Mouse (Mus musculus) embryonic facial prominence, embryonic 12.5 days (tissue): ENCODE measurements around the gene Stk10. TPM values are rescaled to one million over a fixed set of nuclear protein-coding genes. Genes with fewer than 3 reads are reported as not detected.
A peak's percentile ranks its signal among the peaks of the same experiment; 100 is the strongest.

Experiments used
- ATAC-seq: fragments of 200-750 bp; cut with Nextera tagmentation; 2 replicates; pipeline ENCODE4 v1.8.0; 2017; ENCODE audit not compliant: insufficient number of reproducible peaks, insufficient read depth, low FRiP score, low TSS enrichment
- H3K27ac ChIP-seq: fragments of 300-500 bp; sonication (generic); 2 replicates; pipeline ENCODE4 v1.5.1; 2016; ENCODE audit warnings: mild to moderate bottlenecking
- H3K27me3 ChIP-seq: fragments of 300-500 bp; sonication (generic); 2 replicates; pipeline ENCODE4 v1.6.1; 2016; ENCODE audit warnings: mild to moderate bottlenecking, moderate library complexity
- H3K36me3 ChIP-seq: fragments of 300-500 bp; sonication (generic); 2 replicates; pipeline ENCODE4 v1.6.1; 2016; ENCODE audit warnings: mild to moderate bottlenecking
- H3K4me1 ChIP-seq: fragments of 300-500 bp; sonication (generic); 2 replicates; pipeline ENCODE4 v1.6.1; 2016
- H3K4me2 ChIP-seq: fragments of 300-500 bp; sonication (generic); replicated peaks from 2 replicates; pipeline ENCODE4 v1.6.1; 2016; ENCODE audit warnings: mild to moderate bottlenecking, moderate library complexity
- H3K4me3 ChIP-seq: fragments of 300-500 bp; sonication (generic); 2 replicates; pipeline ENCODE4 v1.5.1; 2016; ENCODE audit warnings: mild to moderate bottlenecking
- H3K9ac ChIP-seq: fragments of 300-500 bp; sonication (generic); 2 replicates; pipeline ENCODE4 v1.6.1; 2016; ENCODE audit warnings: mild to moderate bottlenecking, moderate library complexity
- H3K9me3 ChIP-seq: fragments of 300-500 bp; sonication (generic); 2 replicates; pipeline ENCODE4 v1.6.1; 2016; ENCODE audit warnings: mild to moderate bottlenecking, moderate library complexity
- WGBS: fragments of 180-500 bp; shearing (Covaris S2); methylation state at CpG from one replicate; pipeline ENCODE4 v1.1.7; 2016; 5-methylcytosine and 5-hydroxymethylcytosine counted together
- polyA plus RNA-seq: library from polyadenylated mRNA; unstranded; fragments of >200 nt; fragmentation: Nextera tagmentation; extraction: Ambion mirVana; gene quantifications from 2 replicates; pipeline ENCODE4 v1.2.1, GENCODE M21; 2016

The Stk10 gene
- 3.1 and 3.2 TPM in 2 replicates for polyA plus RNA-seq

GRCm38 (mm10) chr11:32532765-32533481, at the start of gene Stk10:
TSS of gene Stk10 (plus strand) at chr11:32533305.
- Histone ChIP-seq H3K36me3 (no peaks in the 10 kb centered on the region), H3K4me1 (peaks cover 6% of the 10 kb centered on the region; the same call in 1 of the 2 replicates), H3K4me2 (peak within 1 kb of the TSS; percentile 88), H3K9me3 (no peaks in the 10 kb centered on the region), H3K9ac (peak within 1 kb of the TSS; percentile 65), H3K27me3 (no peaks in the 10 kb centered on the region), H3K27ac (no peak within 1 kb of the TSS), H3K4me3 (peak within 1 kb of the TSS; percentile 58)
- under 1% methylated on average over 80 of the region's 82 CpGs for WGBS
- peak; percentile 92 for ATAC-seq

- Histone ChIP-seq H3K4me1 (peaks cover 20% of the 10 kb centered on the region), H3K4me3 (no peak overlapping the region), H3K36me3 (no peaks in the 10 kb centered on the region), H3K9ac (no peak overlapping the region), H3K4me2 (no peak overlapping the region), H3K27ac (no peak overlapping the region), H3K27me3 (no peaks in the 10 kb centered on the region), H3K9me3 (no peaks in the 10 kb centered on the region)
- no peak for ATAC-seq
- 80% methylated on average over 3 of the region's 3 CpGs for WGBS
Observed at GRCm38 (mm10) chr11:32485290-32485689, 47.8 kb upstream of the Stk10 start.

- Histone ChIP-seq H3K4me2 (no peak overlapping the region), H3K9me3 (no peaks in the 10 kb centered on the region), H3K27ac (no peak overlapping the region), H3K4me1 (peaks cover 20% of the 10 kb centered on the region), H3K9ac (no peak overlapping the region), H3K27me3 (no peaks in the 10 kb centered on the region), H3K36me3 (no peaks in the 10 kb centered on the region), H3K4me3 (no peak overlapping the region)
- no peak for ATAC-seq
- WGBS, result 40% methylated on average over 3 of the region's 3 CpGs
Observed at GRCm38 (mm10) chr11:32486621-32487020, 46.5 kb upstream of the Stk10 start.

- Histone ChIP-seq H3K9me3 (no peaks in the 10 kb centered on the region), H3K9ac (no peak overlapping the region), H3K4me3 (no peak overlapping the region), H3K4me2 (no peak overlapping the region), H3K27ac (no peak overlapping the region), H3K4me1 (peaks cover 20% of the 10 kb centered on the region), H3K27me3 (no peaks in the 10 kb centered on the region), H3K36me3 (no peaks in the 10 kb centered on the region)
- no peak for ATAC-seq
- 91% methylated on average over 3 of the region's 3 CpGs for WGBS
Observed at GRCm38 (mm10) chr11:32487501-32487900, 45.6 kb upstream of the Stk10 start.

GRCm38 (mm10) chr11:32488344-32488743, 44.8 kb upstream of the Stk10 start:
- Histone ChIP-seq H3K4me1 (peaks cover 20% of the 10 kb centered on the region), H3K36me3 (no peaks in the 10 kb centered on the region), H3K27me3 (no peaks in the 10 kb centered on the region), H3K9ac (no peak overlapping the region), H3K4me3 (no peak overlapping the region), H3K27ac (peak overlapping the region; percentile 1; the same call in 1 of the 2 replicates), H3K9me3 (no peaks in the 10 kb centered on the region), H3K4me2 (no peak overlapping the region)
- no peak for ATAC-seq

GRCm38 (mm10) chr11:32488808-32489670, 44.1 kb upstream of the Stk10 start:
- Histone ChIP-seq H3K4me1 (peaks cover 20% of the 10 kb centered on the region), H3K27me3 (no peaks in the 10 kb centered on the region), H3K27ac (peak overlapping the region; percentile 1), H3K4me2 (no peak overlapping the region), H3K36me3 (no peaks in the 10 kb centered on the region), H3K9ac (no peak overlapping the region), H3K9me3 (no peaks in the 10 kb centered on the region), H3K4me3 (no peak overlapping the region)
- WGBS, result 75% methylated on average over 5 of the region's 5 CpGs
- ATAC-seq, result no peak

DNA sequence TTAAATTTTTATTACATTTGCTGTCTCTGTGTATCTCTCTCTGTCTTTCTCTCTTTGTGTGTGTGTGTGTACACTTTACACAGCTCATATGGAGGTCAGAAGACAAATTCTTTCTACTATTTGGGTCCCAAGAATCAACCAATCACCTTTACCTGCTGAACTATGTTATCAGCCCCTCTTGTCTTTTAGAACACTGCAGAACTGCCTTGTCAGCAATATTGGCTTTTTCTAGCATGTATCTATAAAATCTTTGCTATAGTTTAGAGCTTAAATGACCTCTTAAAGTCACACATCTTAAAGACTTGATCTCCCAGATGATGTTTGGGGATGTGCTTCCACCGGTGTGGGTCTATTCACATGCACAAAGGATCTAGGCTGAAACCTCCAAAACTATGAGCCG, 42.0 kb upstream of the Stk10 start:
- H3K4me2 ChIP-seq, result no peak overlapping the region
- ATAC-seq, result no peak
- H3K27ac ChIP-seq, result no peak overlapping the region
- H3K9ac ChIP-seq, result no peak overlapping the region
- H3K27me3 ChIP-seq, result no peaks in the 10 kb centered on the region
- H3K4me1 ChIP-seq, result peaks cover 20% of the 10 kb centered on the region
- no peaks in the 10 kb centered on the region for H3K9me3 ChIP-seq
- H3K4me3 ChIP-seq, result no peak overlapping the region
- H3K36me3 ChIP-seq, result no peaks in the 10 kb centered on the region
- WGBS, result 94% methylated on average over 2 of the region's 2 CpGs

DNA sequence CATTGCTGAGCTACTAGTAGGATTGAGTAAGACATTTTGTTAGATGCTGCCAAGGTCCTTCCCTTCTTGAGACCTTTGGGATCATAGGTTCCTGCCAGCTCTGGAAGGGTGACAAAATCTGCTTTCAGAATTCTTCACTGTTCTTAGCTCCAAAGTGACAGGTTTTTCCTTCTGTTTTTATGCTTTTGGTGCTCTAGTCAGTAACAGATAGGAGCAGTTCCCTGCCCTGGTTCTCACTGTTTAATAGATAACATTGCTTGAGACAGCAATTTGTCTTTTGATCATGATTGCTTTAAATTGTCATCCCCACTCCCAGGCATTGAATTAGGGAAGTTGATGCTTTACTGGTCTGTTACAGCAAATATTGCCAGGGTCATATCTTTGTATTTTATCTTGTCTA, 39.8 kb upstream of the Stk10 start:
- no peaks in the 10 kb centered on the region for H3K36me3 ChIP-seq
- H3K4me2 ChIP-seq, result no peak overlapping the region
- H3K27me3 ChIP-seq, result no peaks in the 10 kb centered on the region
- H3K27ac ChIP-seq, result no peak overlapping the region
- H3K9me3 ChIP-seq, result no peaks in the 10 kb centered on the region
- no peak for ATAC-seq
- no peak overlapping the region for H3K4me3 ChIP-seq
- no peak overlapping the region for H3K9ac ChIP-seq
- H3K4me1 ChIP-seq, result peaks cover 15% of the 10 kb centered on the region

GRCm38 (mm10) chr11:32495283-32495682, 37.8 kb upstream of the Stk10 start:
- no peak overlapping the region for H3K27ac ChIP-seq
- peaks cover 9% of the 10 kb centered on the region for H3K36me3 ChIP-seq
- no peak overlapping the region for H3K9ac ChIP-seq
- no peaks in the 10 kb centered on the region for H3K27me3 ChIP-seq
- H3K4me3 ChIP-seq, result no peak overlapping the region
- no peak for ATAC-seq
- no peak overlapping the region for H3K4me2 ChIP-seq
- H3K9me3 ChIP-seq, result no peaks in the 10 kb centered on the region
- H3K4me1 ChIP-seq, result no peaks in the 10 kb centered on the region
- 82% methylated on average over 2 of the region's 2 CpGs for WGBS

DNA sequence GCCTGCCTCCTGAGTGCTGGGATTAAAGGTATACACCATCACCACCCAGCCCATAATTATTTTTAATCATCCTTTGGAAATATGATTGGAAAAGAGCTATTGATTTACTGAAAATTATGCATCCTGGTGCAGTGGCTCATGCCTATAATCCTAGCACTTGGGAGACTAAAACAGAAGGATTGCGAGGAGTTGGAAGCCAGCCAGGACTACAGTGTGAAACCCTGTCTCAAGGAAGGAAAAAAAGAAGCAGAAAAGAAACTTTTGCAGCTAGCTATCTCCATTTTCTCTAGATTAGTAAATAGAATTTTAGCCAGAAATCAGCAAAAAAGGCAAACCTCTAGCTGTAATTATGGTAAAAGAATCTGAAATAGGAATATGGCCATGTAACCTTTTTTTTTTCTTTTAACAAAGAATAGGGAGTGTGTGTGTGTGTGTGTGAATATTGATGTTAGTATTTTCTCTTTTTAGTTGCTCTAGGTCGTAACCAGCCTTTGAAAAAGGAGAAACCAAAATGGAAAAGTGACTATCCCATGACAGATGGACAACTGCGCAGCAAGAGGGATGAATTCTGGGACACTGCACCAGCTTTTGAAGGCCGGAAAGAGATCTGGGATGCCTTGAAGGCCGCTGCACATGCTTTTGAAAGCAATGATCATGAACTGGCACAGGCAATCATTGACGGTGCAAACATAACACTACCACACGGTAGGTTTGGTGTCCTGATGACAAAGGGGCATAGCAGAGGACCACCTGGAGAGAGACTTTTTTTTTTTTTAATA, 34.2 kb upstream of the Stk10 start:
- Histone ChIP-seq H3K27ac (no peak overlapping the region), H3K4me3 (no peak overlapping the region), H3K4me1 (no peaks in the 10 kb centered on the region), H3K9ac (no peak overlapping the region), H3K36me3 (peaks cover 27% of the 10 kb centered on the region), H3K27me3 (no peaks in the 10 kb centered on the region), H3K4me2 (no peak overlapping the region), H3K9me3 (no peaks in the 10 kb centered on the region)
- WGBS, result 87% methylated on average over 7 of the region's 7 CpGs
- no peak for ATAC-seq

DNA sequence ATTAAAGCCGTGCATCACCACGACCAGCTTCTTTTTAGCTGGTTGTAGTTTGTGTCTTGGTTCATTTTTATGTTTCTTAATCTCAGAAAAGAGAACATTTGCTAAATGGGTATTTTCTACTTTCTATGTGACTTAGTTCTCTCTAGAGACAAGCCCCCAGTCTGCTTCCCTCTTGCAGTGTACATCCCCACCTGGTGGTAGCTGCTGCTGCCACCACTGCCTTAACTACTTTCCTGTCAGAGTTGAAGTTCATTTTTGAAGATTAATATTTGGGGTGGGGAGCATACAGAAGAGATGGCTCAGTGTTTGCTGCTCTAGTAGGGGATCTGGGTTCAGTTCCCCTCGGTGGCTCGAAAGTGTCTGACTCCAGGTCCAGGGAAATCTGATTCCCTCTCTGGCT, 33.2 kb upstream of the Stk10 start:
- H3K9me3 ChIP-seq, result no peaks in the 10 kb centered on the region
- H3K36me3 ChIP-seq, result peaks cover 28% of the 10 kb centered on the region
- no peak overlapping the region for H3K4me3 ChIP-seq
- no peaks in the 10 kb centered on the region for H3K4me1 ChIP-seq
- 87% methylated on average over 4 of the region's 4 CpGs for WGBS
- H3K27me3 ChIP-seq, result no peaks in the 10 kb centered on the region
- no peak overlapping the region for H3K27ac ChIP-seq
- no peak for ATAC-seq
- no peak overlapping the region for H3K9ac ChIP-seq
- no peak overlapping the region for H3K4me2 ChIP-seq
